Mouse (Mus musculus) thymus, adult 2 months (tissue): Measurements from ENCODE around the gene Lmln. TPM values are rescaled to one million over a fixed set of nuclear protein-coding genes. Genes with fewer than 3 reads are reported as not detected.
"Not testable (repeated sequence)": the region's sequence is repeated elsewhere in the genome, so short reads cannot be mapped to it uniquely, and the experiment has no call there.

Experiments used
- DNase-seq: peaks from one replicate; pipeline ENCODE4 v3.0.0; 2021
- H3K27ac ChIP-seq: fragments of 200-500 bp; 2 replicates; pipeline ENCODE4 v1.5.1; 2012; ENCODE audit warnings: low read length, control low read depth; ENCODE audit not compliant: control insufficient read depth, insufficient read depth
- H3K27me3 ChIP-seq: fragments of 200-500 bp; 2 replicates; pipeline ENCODE4 v1.6.1; 2012; ENCODE audit warnings: mild to moderate bottlenecking, low read length, moderate library complexity, mixed read lengths; ENCODE audit not compliant: control insufficient read depth, insufficient read depth
- H3K36me3 ChIP-seq: fragments of 200-500 bp; 2 replicates; pipeline ENCODE4 v1.6.1; 2012; ENCODE audit warnings: mild to moderate bottlenecking, low read length, moderate library complexity; ENCODE audit not compliant: control insufficient read depth, insufficient read depth
- H3K4me1 ChIP-seq: fragments of 200-500 bp; replicated peaks from 2 replicates; pipeline ENCODE4 v1.6.1; 2012; ENCODE audit warnings: low read length; ENCODE audit not compliant: control insufficient read depth, insufficient read depth
- H3K4me3 ChIP-seq: fragments of 200-500 bp; 2 replicates; pipeline ENCODE4 v1.5.1; 2012; ENCODE audit warnings: mild to moderate bottlenecking, low read length, control low read depth, moderate library complexity; ENCODE audit not compliant: control insufficient read depth, insufficient read depth
- CTCF ChIP-seq: fragments of 200-500 bp; IDR thresholded peaks from 2 replicates; pipeline ENCODE4 v1.5.1; 2012; ENCODE audit warnings: mild to moderate bottlenecking, control low read depth, low read length, moderate library complexity, borderline replicate concordance; ENCODE audit not compliant: control insufficient read depth, poor library complexity, insufficient read depth; ENCODE audit errors: extremely low read depth
- POLR2A ChIP-seq: fragments of 200-500 bp; IDR thresholded peaks from 2 replicates; pipeline ENCODE4 v1.6.1; 2012; ENCODE audit warnings: mild to moderate bottlenecking, low read length, control low read depth, moderate library complexity; ENCODE audit not compliant: control insufficient read depth, poor library complexity, insufficient read depth; ENCODE audit errors: extremely low read depth
- WGBS: fragments of 180-500 bp; shearing (Covaris S2); methylation state at CpG from one replicate; pipeline ENCODE4 v1.1.7; 2018; 5-methylcytosine and 5-hydroxymethylcytosine counted together
- polyA plus RNA-seq: library from polyadenylated mRNA; depleted of rRNA; stranded (reverse); fragments of >200 nt; gene quantifications from 2 replicates; pipeline ENCODE4 v1.2.3, GENCODE M21; 2012

Gene Lmln
- polyA plus RNA-seq, 1 experiment: 2.2 TPM

GRCm38 (mm10) chr16:33043268-33043667 lies 19.1 kb upstream of the Lmln start:
- H3K4me1 ChIP-seq: no peaks in the 10 kb centered on the region
- H3K27me3 ChIP-seq: no peaks in the 10 kb centered on the region
- no peak overlapping the region for H3K27ac ChIP-seq
- no peaks in the 10 kb centered on the region for H3K36me3 ChIP-seq
- no peak for TF ChIP-seq POLR2A
- no peak for TF ChIP-seq CTCF
- H3K4me3 ChIP-seq: no peak overlapping the region
- DNase-seq: peak; percentile 13
- WGBS: 46% methylated on average over 2 of the region's 2 CpGs

GRCm38 (mm10) chr16:33048004-33048403 lies 14.3 kb upstream of the Lmln start:
- Histone ChIP-seq H3K36me3 (no peaks in the 10 kb centered on the region), H3K4me1 (0 out of 2 replicates have a peak, but pooled peaks cover 2% of the 10 kb centered on the region), H3K27me3 (no peaks in the 10 kb centered on the region), H3K4me3 (no peak overlapping the region), H3K27ac (no peak overlapping the region)
- DNase-seq: no peak
- no peak for TF ChIP-seq CTCF
- TF ChIP-seq POLR2A: no peak
- WGBS: 100% methylated on average over 1 of the region's 1 CpGs

GRCm38 (mm10) chr16:33048686-33049085 lies 13.6 kb upstream of the Lmln start:
- TF ChIP-seq CTCF (no peak), POLR2A (no peak)
- DNase-seq: no peak
- no peak overlapping the region for H3K27ac ChIP-seq
- 92% methylated on average over 2 of the region's 2 CpGs for WGBS
- H3K4me3 ChIP-seq: no peak overlapping the region
- H3K27me3 ChIP-seq: no peaks in the 10 kb centered on the region
- no peaks in the 10 kb centered on the region for H3K36me3 ChIP-seq
- H3K4me1 ChIP-seq: 0 out of 2 replicates have a peak, but pooled peaks cover 5% of the 10 kb centered on the region

GRCm38 (mm10) chr16:33049809-33050208 lies 12.5 kb upstream of the Lmln start:
- 82% methylated on average over 16 of the region's 16 CpGs for WGBS
- no peak for DNase-seq
- Histone ChIP-seq H3K4me3 (no peak overlapping the region), H3K4me1 (0 out of 2 replicates have a peak, but pooled peaks cover 5% of the 10 kb centered on the region), H3K27ac (no peak overlapping the region), H3K27me3 (no peaks in the 10 kb centered on the region), H3K36me3 (no peaks in the 10 kb centered on the region)
- TF ChIP-seq POLR2A: no peak
- no peak for TF ChIP-seq CTCF

GRCm38 (mm10) chr16:33053141-33053540 lies 9.2 kb upstream of the Lmln start:
- H3K4me3 ChIP-seq: no peak overlapping the region
- H3K27me3 ChIP-seq: no peaks in the 10 kb centered on the region
- peaks cover 9% of the 10 kb centered on the region for H3K4me1 ChIP-seq
- WGBS: 26% methylated on average over 5 of the region's 5 CpGs
- no peak overlapping the region for H3K27ac ChIP-seq
- no peak for TF ChIP-seq POLR2A
- TF ChIP-seq CTCF: no peak
- DNase-seq: no peak
- peaks cover 4% of the 10 kb centered on the region for H3K36me3 ChIP-seq

GRCm38 (mm10) chr16:33054927-33055326 lies 7.4 kb upstream of the Lmln start:
- H3K4me3 ChIP-seq, H3K27me3 ChIP-seq, H3K27ac ChIP-seq, DNase-seq: not testable (repeated sequence)
- Histone ChIP-seq H3K4me1 (peaks cover 10% of the 10 kb centered on the region), H3K36me3 (peaks cover 21% of the 10 kb centered on the region)
- WGBS: 88% methylated on average over 2 of the region's 2 CpGs

GRCm38 (mm10) chr16:33055655-33056054 lies 6.7 kb upstream of the Lmln start:
- Histone ChIP-seq H3K36me3 (peaks cover 26% of the 10 kb centered on the region), H3K27ac (no peak overlapping the region), H3K27me3 (no peaks in the 10 kb centered on the region), H3K4me1 (peaks cover 10% of the 10 kb centered on the region), H3K4me3 (no peak overlapping the region)
- 16% methylated on average over 10 of the region's 10 CpGs for WGBS
- no peak for DNase-seq
- TF ChIP-seq CTCF (no peak), POLR2A (no peak)
